Comparison of ENCODE assay signal across 22 mouse cellular contexts in the genomic region with DNA sequence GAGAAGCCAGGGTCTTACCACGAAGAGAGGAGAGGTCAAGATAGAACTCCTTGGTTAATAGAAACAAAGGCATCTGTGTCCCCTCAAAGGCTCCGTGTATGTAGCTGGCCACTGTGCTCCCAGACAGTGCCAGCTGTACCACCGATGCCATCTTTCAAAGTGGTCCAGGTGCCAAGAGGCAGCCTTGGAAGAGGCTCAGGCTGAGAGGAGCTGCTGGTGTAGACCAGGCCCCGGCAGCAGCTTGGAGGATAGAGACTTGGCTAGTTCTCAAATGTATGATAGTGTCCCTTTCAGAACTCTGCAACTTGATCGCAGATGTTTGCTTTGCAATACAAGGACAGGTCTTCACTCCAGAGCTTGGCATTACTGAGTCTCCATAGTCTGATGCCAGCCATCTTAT. TPM values are rescaled to one million over a fixed set of nuclear protein-coding genes. Genes with fewer than 3 reads are reported as not detected.
DNase-seq lines count a peak whose midpoint lies in the region; ATAC-seq and TF ChIP-seq lines count a peak whose summit lies in the region.
"Had no signal": no experiment of that assay in that cellular context is flagged by ENCODE, and none has a peak within 500 bp of the region (broad histone marks: within the 10 kb centered on the region; RNA-seq: fewer than 3 reads in every experiment).

No protein-coding gene starts in this region.

- ATAC-seq in hindbrain, embryonic 13.5 days (ENCODE audit: low FRiP score), result no peak
- ATAC-seq in hindbrain, embryonic 11.5 days (ENCODE audit: low FRiP score), result no peak

- no peak overlapping the region for H3K4me2 ChIP-seq in hindbrain, embryonic 13.5 days
- no peak overlapping the region for H3K4me2 ChIP-seq in hindbrain, embryonic 11.5 days (replicated peaks; ENCODE audit: low read depth, low read length)
- H3K4me2 ChIP-seq: heart, embryonic 13.5 days; limb, embryonic 13.5 days; liver, embryonic 13.5 days; lung, embryonic 14.5 days had no signal

- H3K4me1 ChIP-seq in hindbrain, embryonic 13.5 days (replicated peaks), result peaks cover 58% of the 10 kb centered on the region
- H3K4me1 ChIP-seq in hindbrain, embryonic 11.5 days (replicated peaks; ENCODE audit: control insufficient read depth, insufficient read depth, low read length), result no peaks in the 10 kb centered on the region
- H3K4me1 ChIP-seq: liver, embryonic 13.5 days had no signal

- 0 out of 2 replicates have a peak overlapping the region, but pooled peaks have one; percentile 80 for H3K27ac ChIP-seq in hindbrain, embryonic 13.5 days
- H3K27ac ChIP-seq in hindbrain, embryonic 11.5 days (ENCODE audit: low read depth, low read length), result no peak overlapping the region
- H3K27ac ChIP-seq in left cerebral cortex, adult 2 months, result peak overlapping the region; percentile 24; the same call in 1 of the 2 replicates
- H3K27ac ChIP-seq: heart, embryonic 13.5 days; limb, embryonic 13.5 days; liver, embryonic 13.5 days had no signal

- no peak for TF ChIP-seq CTCF in left cerebral cortex, adult 2 months (IDR thresholded peaks at IDR 0.05)

- H3K27me3 ChIP-seq in hindbrain, embryonic 13.5 days, result no peaks in the 10 kb centered on the region
- no peaks in the 10 kb centered on the region for H3K27me3 ChIP-seq in hindbrain, embryonic 11.5 days (ENCODE audit: control insufficient read depth, insufficient read depth, low read length)
- H3K27me3 ChIP-seq: limb, embryonic 13.5 days; liver, embryonic 13.5 days had no signal

- H3K9me3 ChIP-seq in hindbrain, embryonic 13.5 days, result no peaks in the 10 kb centered on the region
- H3K9me3 ChIP-seq in hindbrain, embryonic 11.5 days (ENCODE audit: control insufficient read depth, low read length), result no peaks in the 10 kb centered on the region
- H3K9me3 ChIP-seq: G1E; heart, embryonic 13.5 days; limb, embryonic 13.5 days; liver, embryonic 13.5 days had no signal

- WGBS in hindbrain, embryonic 13.5 days, result 66% methylated on average over 5 of the region's 5 CpGs
- WGBS in hindbrain, embryonic 11.5 days, result 88% methylated on average over 5 of the region's 5 CpGs

- H3K36me3 ChIP-seq in hindbrain, embryonic 13.5 days, result no peaks in the 10 kb centered on the region; the same call in 1 of the 2 replicates
- no peaks in the 10 kb centered on the region for H3K36me3 ChIP-seq in hindbrain, embryonic 11.5 days (ENCODE audit: control insufficient read depth, insufficient read depth, low read length)
- H3K36me3 ChIP-seq: G1E; heart, embryonic 13.5 days; liver, embryonic 13.5 days had no signal

- no peak overlapping the region for H3K9ac ChIP-seq in hindbrain, embryonic 13.5 days
- no peak overlapping the region for H3K9ac ChIP-seq in hindbrain, embryonic 11.5 days (ENCODE audit: low read depth, low read length)
- H3K9ac ChIP-seq: heart, embryonic 13.5 days; limb, embryonic 13.5 days; liver, embryonic 13.5 days; lung, embryonic 14.5 days had no signal

- DNase-seq in cerebellum, adult 9-11 months, result peak; percentile 67
- no peak for DNase-seq in cerebellum, adult 9-10 months
- DNase-seq in hindbrain, embryonic 11.5 days (ENCODE audit: low spot score), result no peak
- no peak for DNase-seq in left cerebral cortex, adult 2 months (ENCODE audit: extremely low spot score in 1 of 2, low spot score in 2 of 2)
- no peak for DNase-seq in left cerebral cortex, adult 11 months (ENCODE audit: low spot score)
- peak; percentile 51 for DNase-seq in Muller cell, postnatal 12 days (ENCODE audit: inconsistent ontology term)
- DNase-seq in lung, postnatal 10 days, result no peak
- DNase-seq: adrenal gland, postnatal 36 days; gastrocnemius, postnatal 10 days; heart, adult 18-20 months; kidney, adult 8-10 months; kidney, postnatal 36 days; liver, embryonic 13.5 days; lung, embryonic 14.5 days; lung, postnatal 4 days; spleen, adult 18-20 months; thymus, postnatal 25 days had no signal

- intact Hi-C loops in left cerebral cortex, adult 2 months (cut with DNase I), result no loop called here

- no peak overlapping the region for H3K4me3 ChIP-seq in hindbrain, embryonic 13.5 days
- H3K4me3 ChIP-seq in hindbrain, embryonic 11.5 days (ENCODE audit: low read depth, low read length), result no peak overlapping the region
- no peak overlapping the region for H3K4me3 ChIP-seq in left cerebral cortex, adult 2 months
- H3K4me3 ChIP-seq: heart, embryonic 13.5 days; limb, embryonic 13.5 days; liver, embryonic 13.5 days had no signal

RNA-seq across cellular contexts. Expression of a gene that starts 12.4 kb away (rescaled TPM):
- 354 and 379 TPM in 2 replicates for polyA plus RNA-seq in hindbrain, embryonic 13.5 days (2015; fragmentation: Nextera tagmentation; extraction: Ambion mirVana)
- 108 and 111 TPM in 2 replicates for polyA plus RNA-seq in hindbrain, embryonic 11.5 days (2014; fragmentation: Nextera tagmentation; extraction: Ambion mirVana)
- 100 to 1,000 TPM; 106 to 107 TPM for total RNA-seq in left cerebral cortex, adult 2 months (2021)
- polyA plus RNA-seq: G1E had no signal

RNA-seq across cellular contexts. Expression of a gene that starts 17.1 kb away (rescaled TPM):
- polyA plus RNA-seq in hindbrain, embryonic 13.5 days (2015; fragmentation: Nextera tagmentation; extraction: Ambion mirVana), result 4.5 and 6.4 TPM in 2 replicates
- 1.0 and 1.5 TPM in 2 replicates for polyA plus RNA-seq in hindbrain, embryonic 11.5 days (2014; fragmentation: Nextera tagmentation; extraction: Ambion mirVana)
- 1 to 10 TPM; 4.8 to 6.5 TPM for total RNA-seq in left cerebral cortex, adult 2 months (2021)
- polyA plus RNA-seq: G1E had no signal

RNA-seq across cellular contexts. Expression of a gene that starts 44.1 kb away (rescaled TPM):
- 11.1 and 11.2 TPM in 2 replicates for polyA plus RNA-seq in hindbrain, embryonic 13.5 days (2015; fragmentation: Nextera tagmentation; extraction: Ambion mirVana)
- polyA plus RNA-seq in hindbrain, embryonic 11.5 days (2014; fragmentation: Nextera tagmentation; extraction: Ambion mirVana), result 0.52 and 0.80 TPM in 2 replicates
- 10 to 100 TPM; 58.0 to 61.5 TPM for total RNA-seq in left cerebral cortex, adult 2 months (2021)
- total RNA-seq: heart, postnatal 25 days had no signal
- polyA plus RNA-seq: G1E; liver, embryonic 13.5 days had no signal

Comparison
In these comparisons a context has a peak if more than half of its experiments do, and no peak if none do; other contexts are left out.
1. DNase-seq: peak in cerebellum, adult 9-11 months (single experiment) and Muller cell, postnatal 12 days (single experiment); none in cerebellum, adult 9-10 months (single experiment), hindbrain, embryonic 11.5 days (single experiment), left cerebral cortex, adult 2 months (0 of 2), left cerebral cortex, adult 11 months (single experiment) and lung, postnatal 10 days (single experiment).